Mouse (Mus musculus) thymus, postnatal 4 days (tissue): ENCODE results near the gene Dnajc21.
A peak's percentile ranks its signal among the peaks of the same experiment; 100 is the strongest.
"Not testable (repeated sequence)": the region's sequence is repeated elsewhere in the genome, so short reads cannot be mapped to it uniquely, and the experiment has no call there.

Experiments used
- DNase-seq: peaks from one replicate; pipeline ENCODE4 v3.0.0; 2021

Dnajc21 gene

GRCm38 (mm10) chr15:10470151-10470831 is at the start of gene Dnajc21:
TSS of gene Dnajc21 (minus strand) at chr15:10470516.
- DNase-seq, result peak; percentile 94

- no peak for DNase-seq
These were observed 44.9 kb upstream of the Dnajc21 start for GRCm38 (mm10) chr15:10515166-10515565.

GRCm38 (mm10) chr15:10506099-10506498 is 35.8 kb upstream of the Dnajc21 start:
- no peak for DNase-seq

GRCm38 (mm10) chr15:10500838-10501719 is 30.8 kb upstream of the Dnajc21 start:
- DNase-seq, result peak; percentile 45

GRCm38 (mm10) chr15:10500035-10500434 is 29.7 kb upstream of the Dnajc21 start:
- no peak for DNase-seq

GRCm38 (mm10) chr15:10499593-10499992 is 29.3 kb upstream of the Dnajc21 start:
- DNase-seq, result no peak

GRCm38 (mm10) chr15:10496696-10497095 is 26.4 kb upstream of the Dnajc21 start:
- not testable (repeated sequence) for DNase-seq

GRCm38 (mm10) chr15:10495944-10496343 is 25.6 kb upstream of the Dnajc21 start:
- DNase-seq, result no peak

GRCm38 (mm10) chr15:10490101-10490500 is 19.8 kb upstream of the Dnajc21 start:
- DNase-seq, result no peak

GRCm38 (mm10) chr15:10487246-10487645 is 16.9 kb upstream of the Dnajc21 start:
- no peak for DNase-seq

- DNase-seq, result no peak
These were observed 16.1 kb upstream of the Dnajc21 start for GRCm38 (mm10) chr15:10486365-10486839.

- peak; percentile 92 for DNase-seq
These were observed 15.4 kb upstream of the Dnajc21 start, which contains the start of the genes Brix1 and Rad1 for GRCm38 (mm10) chr15:10485484-10486364. TSS of gene Brix1 (minus strand) at chr15:10485947. TSS of gene Rad1 (plus strand) at chr15:10486018.

- no peak for DNase-seq
These were observed 625 bp upstream of the Dnajc21 start for GRCm38 (mm10) chr15:10470941-10471340.

GRCm38 (mm10) chr15:10469641-10470150 is 620 bp downstream of the Dnajc21 start:
- DNase-seq, result no peak

GRCm38 (mm10) chr15:10468761-10469160 is 1.6 kb downstream of the Dnajc21 start:
- DNase-seq, result no peak

GRCm38 (mm10) chr15:10464678-10465077 is 5.6 kb downstream of the Dnajc21 start:
- DNase-seq, result no peak

- DNase-seq, result no peak
These were observed 6.8 kb downstream of the Dnajc21 start for GRCm38 (mm10) chr15:10463555-10463954.

- no peak for DNase-seq
These were observed 9.3 kb downstream of the Dnajc21 start for GRCm38 (mm10) chr15:10460986-10461385.

GRCm38 (mm10) chr15:10447102-10447501 is 23.2 kb downstream of the Dnajc21 start:
- DNase-seq, result no peak

GRCm38 (mm10) chr15:10442275-10442674 is 28.0 kb downstream of the Dnajc21 start:
- no peak for DNase-seq

GRCm38 (mm10) chr15:10441493-10441892 is 28.8 kb downstream of the Dnajc21 start:
- no peak for DNase-seq

GRCm38 (mm10) chr15:10439963-10440362 is 30.4 kb downstream of the Dnajc21 start:
- no peak for DNase-seq
